Mouse (Mus musculus) heart, embryonic 14.5 days (tissue): ENCODE measurements around the gene Vdac1. TPM values are rescaled to one million over a fixed set of nuclear protein-coding genes. Genes with fewer than 3 reads are reported as not detected.

Experiments
- ATAC-seq: fragments of 200-750 bp; cut with Nextera tagmentation; 2 replicates; pipeline ENCODE4 v1.8.0; 2017; ENCODE audit warnings: low read depth, moderate TSS enrichment; ENCODE audit not compliant: insufficient number of reproducible peaks, insufficient read depth, low FRiP score
- H3K27ac ChIP-seq, 2 experiments: fragments of 200-500 bp in 1 of 2; fragments of 300-500 bp in 1 of 2; sonication (generic) in 1 of 2; replicated peaks in 1 of 2; 2 replicates each; pipeline ENCODE4 v1.5.1; 2012 to 2014; ENCODE audit warnings: low read depth in 2 of 2, low read length in 2 of 2, control low read depth in 1 of 2, mild to moderate bottlenecking in 1 of 2, mixed read lengths in 1 of 2; ENCODE audit not compliant: control insufficient read depth in 1 of 2, insufficient read depth in 1 of 2
- H3K27me3 ChIP-seq: fragments of 300-500 bp; sonication (generic); 2 replicates; pipeline ENCODE4 v1.6.1; 2014; ENCODE audit warnings: mild to moderate bottlenecking, low read length, control low read depth; ENCODE audit not compliant: control insufficient read depth, insufficient read depth
- H3K36me3 ChIP-seq: fragments of 300-500 bp; sonication (generic); 2 replicates; pipeline ENCODE4 v1.6.1; 2014; ENCODE audit warnings: mild to moderate bottlenecking, control low read depth, low read length, mixed read lengths; ENCODE audit not compliant: control insufficient read depth, insufficient read depth
- H3K4me1 ChIP-seq, 2 experiments: fragments of 200-500 bp in 1 of 2; fragments of 300-500 bp in 1 of 2; sonication (generic) in 1 of 2; 2 replicates each; pipeline ENCODE4 v1.6.1; 2012 to 2014; ENCODE audit warnings: low read length in 2 of 2, control low read depth in 1 of 2, mixed read lengths in 1 of 2; ENCODE audit not compliant: control insufficient read depth in 2 of 2, insufficient read depth in 2 of 2
- H3K4me2 ChIP-seq: fragments of 300-500 bp; sonication (generic); 2 replicates; pipeline ENCODE4 v1.6.1; 2014; ENCODE audit warnings: mild to moderate bottlenecking, low read length
- H3K4me3 ChIP-seq, 2 experiments: fragments of 200-500 bp in 1 of 2; fragments of 300-500 bp in 1 of 2; sonication (generic) in 1 of 2; 2 replicates each; pipeline ENCODE4 v1.5.1; 2012 to 2014; ENCODE audit warnings: low read length in 2 of 2, mild to moderate bottlenecking in 2 of 2, control low read depth in 1 of 2, low read depth in 1 of 2, moderate library complexity in 1 of 2; ENCODE audit not compliant: control insufficient read depth in 1 of 2, insufficient read depth in 1 of 2
- H3K9ac ChIP-seq: fragments of 300-500 bp; sonication (generic); 2 replicates; pipeline ENCODE4 v1.6.1; 2014; ENCODE audit warnings: mild to moderate bottlenecking, low read length
- H3K9me3 ChIP-seq: fragments of 300-500 bp; sonication (generic); 2 replicates; pipeline ENCODE4 v1.6.1; 2016; ENCODE audit warnings: low read length, control low read depth; ENCODE audit not compliant: control insufficient read depth
- WGBS: fragments of 180-500 bp; shearing (Covaris S2); extraction: QIAGEN DNeasy Blood & Tissue Kit; methylation state at CpG from one replicate; pipeline ENCODE4 v1.1.7; 2014; 5-methylcytosine and 5-hydroxymethylcytosine counted together
- polyA plus RNA-seq: library from polyadenylated mRNA; unstranded; fragments of >200 nt; fragmentation: Nextera tagmentation; extraction: Ambion mirVana; gene quantifications from 2 replicates; pipeline ENCODE4 v1.2.1, GENCODE M21; 2014

Gene Vdac1
- polyA plus RNA-seq, 1 experiment from 2014 or later: 409 TPM

DNA sequence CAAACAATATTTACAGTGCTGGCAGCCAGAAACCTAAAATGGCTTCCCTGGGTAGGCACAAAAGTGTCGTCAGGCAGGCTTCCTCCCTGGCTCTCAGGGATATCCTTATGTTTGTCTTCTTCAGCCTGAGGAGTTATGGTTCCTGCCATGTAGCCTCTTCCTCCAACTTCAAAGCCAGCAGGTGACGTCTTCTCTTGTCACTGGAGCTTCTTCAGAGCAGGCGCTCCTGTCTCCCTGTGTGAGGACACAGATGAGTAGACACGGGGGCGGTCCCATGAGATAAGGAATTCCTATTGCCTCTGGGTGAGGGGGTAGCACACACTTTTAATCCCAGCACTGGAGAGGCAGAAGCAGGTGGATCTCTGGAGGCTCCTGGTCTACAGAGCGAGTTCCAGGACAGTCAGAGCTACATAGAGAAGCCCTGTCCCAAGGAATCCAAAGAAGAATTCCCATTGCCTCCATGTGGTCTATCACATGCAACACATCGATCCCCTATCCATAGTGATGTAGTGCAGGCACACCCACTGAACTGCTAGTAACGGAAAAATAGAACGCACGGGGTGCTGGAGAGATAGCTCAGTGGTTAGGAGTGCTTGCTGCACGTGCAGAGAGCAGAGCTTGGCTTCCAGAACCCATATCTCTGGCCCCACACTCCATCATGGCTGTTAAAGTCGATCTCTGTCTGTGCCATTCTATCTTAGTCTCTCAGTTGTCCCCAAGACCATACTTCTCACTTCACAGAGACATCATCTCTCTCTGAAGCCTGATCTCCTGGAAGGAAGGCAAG, 15.5 kb upstream of the Vdac1 start:
- Histone ChIP-seq H3K36me3 (no peaks in the 10 kb centered on the region), H3K4me2 (no peak overlapping the region), H3K27ac (no peak overlapping the region), H3K4me3 (no peak overlapping the region), H3K27me3 (no peaks in the 10 kb centered on the region), H3K9ac (no peak overlapping the region), H3K4me1 (peaks cover 9 to 12% of the 10 kb centered on the region in 2 experiments; a peak in 2 of 4 replicates), H3K9me3 (no peaks in the 10 kb centered on the region)
- WGBS: 58% methylated on average over 12 of the region's 12 CpGs
- ATAC-seq: no peak

DNA sequence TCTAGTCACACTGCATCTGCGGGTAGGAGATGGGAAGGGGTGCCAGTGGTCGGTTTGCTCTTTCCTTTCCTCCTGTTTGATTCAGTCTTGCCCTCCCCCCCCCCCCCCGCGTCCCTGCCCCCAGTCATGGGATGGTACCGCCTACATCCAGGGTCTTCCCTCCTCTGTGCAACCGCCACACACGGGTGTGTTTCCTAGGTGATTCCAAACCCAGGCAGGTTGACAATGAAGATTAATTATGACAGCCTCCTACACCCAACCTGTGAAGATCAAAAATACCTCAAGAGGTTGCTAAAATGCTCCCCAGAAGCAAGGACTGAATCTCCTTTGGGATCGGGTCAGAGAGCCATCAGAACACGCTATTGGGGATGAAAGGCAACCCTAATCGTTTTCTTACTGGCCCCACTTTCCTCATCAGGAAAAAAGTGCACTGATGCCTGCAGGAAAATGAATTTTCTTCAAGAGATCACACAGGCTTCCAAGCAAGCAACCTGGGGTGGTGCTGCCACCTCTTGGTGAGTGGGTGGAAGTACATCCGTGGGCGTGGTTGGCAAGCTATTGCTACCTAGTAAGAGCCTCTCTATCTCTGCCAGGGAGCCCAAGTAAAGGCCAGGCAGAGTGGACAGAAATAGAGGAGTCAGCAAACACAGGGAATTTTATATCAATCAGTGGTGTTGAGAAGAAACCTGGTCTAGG, 14.6 kb upstream of the Vdac1 start:
- 0 out of 2 replicates have a peak overlapping the region, but pooled peaks have one; percentile 21 for H3K9ac ChIP-seq
- peaks cover 5 to 18% of the 10 kb centered on the region in 2 experiments; a peak in 3 of 4 replicates for H3K4me1 ChIP-seq
- peak overlapping the region in 1 of 2 experiments; percentile 49; a peak in 1 of 4 replicates for H3K27ac ChIP-seq
- no peaks in the 10 kb centered on the region for H3K27me3 ChIP-seq
- peak overlapping the region; percentile 32 to 38 for H3K4me3 ChIP-seq
- no peaks in the 10 kb centered on the region for H3K9me3 ChIP-seq
- no peak for ATAC-seq
- H3K36me3 ChIP-seq: no peaks in the 10 kb centered on the region
- H3K4me2 ChIP-seq: peak overlapping the region; percentile 67
- 17% methylated on average over 11 of the region's 12 CpGs for WGBS

DNA sequence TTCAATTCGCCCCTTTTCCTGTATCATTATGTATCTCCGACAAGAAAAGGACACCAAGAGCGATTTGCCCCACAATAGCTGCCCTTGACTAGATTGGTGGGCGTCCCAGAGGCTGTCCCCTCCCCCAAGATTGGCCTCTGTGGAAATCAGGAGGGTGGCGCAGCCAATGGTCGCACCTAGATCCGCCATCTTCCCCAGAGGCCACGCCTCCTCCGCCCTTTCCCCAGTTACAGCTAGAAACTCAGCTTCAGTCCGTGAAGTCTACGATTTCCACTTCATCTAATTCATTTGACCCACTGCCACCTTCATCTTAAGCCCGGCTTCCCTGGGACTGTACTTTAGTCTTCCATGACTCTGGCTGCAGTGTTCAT, 14.0 kb upstream of the Vdac1 start:
- H3K4me1 ChIP-seq: peaks cover 4 to 21% of the 10 kb centered on the region in 2 experiments; a peak in 3 of 4 replicates
- peak overlapping the region; percentile 67 for H3K4me2 ChIP-seq
- no peaks in the 10 kb centered on the region for H3K36me3 ChIP-seq
- WGBS: 4% methylated on average over 12 of the region's 12 CpGs
- H3K27me3 ChIP-seq: no peaks in the 10 kb centered on the region
- peak overlapping the region; percentile 32 to 38 for H3K4me3 ChIP-seq
- peak overlapping the region; percentile 21; the same call in 1 of the 2 replicates for H3K9ac ChIP-seq
- H3K9me3 ChIP-seq: no peaks in the 10 kb centered on the region
- ATAC-seq: no peak
- H3K27ac ChIP-seq: peak overlapping the region; percentile 41 to 49; a peak in 2 of 4 replicates

DNA sequence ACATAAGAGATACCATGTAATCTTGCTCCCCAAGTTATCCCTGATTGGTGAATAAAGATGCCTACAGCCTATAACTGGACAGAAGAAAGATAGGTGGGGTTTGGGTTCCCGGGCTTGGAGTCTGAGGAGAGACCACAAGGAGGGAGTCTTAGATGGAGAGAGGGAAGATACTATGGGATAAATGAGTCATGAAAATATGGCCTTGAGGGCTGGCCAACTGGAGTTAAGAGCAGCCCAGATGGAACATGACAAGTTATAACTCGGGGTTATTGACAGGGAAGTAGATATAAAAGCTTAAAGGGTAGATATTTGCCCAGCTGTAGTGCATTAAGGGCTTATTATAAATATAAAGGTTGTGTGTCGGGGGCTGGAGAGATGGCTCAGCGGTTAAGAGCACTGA, 12.5 kb upstream of the Vdac1 start:
- peaks cover 4 to 21% of the 10 kb centered on the region in 2 experiments; a peak in 3 of 4 replicates for H3K4me1 ChIP-seq
- no peak overlapping the region for H3K27ac ChIP-seq
- no peaks in the 10 kb centered on the region for H3K27me3 ChIP-seq
- no peaks in the 10 kb centered on the region for H3K36me3 ChIP-seq
- no peak for ATAC-seq
- H3K9ac ChIP-seq: no peak overlapping the region
- no peaks in the 10 kb centered on the region for H3K9me3 ChIP-seq
- no peak overlapping the region for H3K4me2 ChIP-seq
- 72% methylated on average over 4 of the region's 4 CpGs for WGBS
- no peak overlapping the region for H3K4me3 ChIP-seq

DNA sequence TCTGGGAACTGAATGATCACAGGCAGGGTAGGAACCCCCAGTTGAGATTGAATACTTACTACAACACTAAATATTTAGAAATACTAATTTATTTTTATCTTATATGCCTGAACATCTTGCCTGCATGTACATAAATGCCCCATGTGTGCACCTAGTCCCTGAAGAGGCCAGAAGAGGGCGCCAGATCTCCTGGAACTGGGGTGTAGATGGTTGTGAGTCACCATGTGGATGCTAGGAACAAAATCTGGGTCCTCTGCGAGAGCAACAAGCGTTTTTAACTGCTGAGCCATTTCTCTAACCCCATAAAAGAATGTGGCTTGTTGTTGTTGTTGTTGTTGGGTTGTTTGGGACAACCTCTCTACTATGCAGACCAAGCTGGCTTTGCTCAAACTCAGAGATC, 11.9 kb upstream of the Vdac1 start:
- WGBS: 65% methylated on average over 3 of the region's 3 CpGs
- Histone ChIP-seq H3K4me2 (no peak overlapping the region), H3K9ac (no peak overlapping the region), H3K27me3 (no peaks in the 10 kb centered on the region), H3K4me1 (peaks cover 4 to 21% of the 10 kb centered on the region in 2 experiments; a peak in 3 of 4 replicates), H3K9me3 (no peaks in the 10 kb centered on the region), H3K36me3 (no peaks in the 10 kb centered on the region), H3K27ac (no peak overlapping the region), H3K4me3 (no peak overlapping the region)
- ATAC-seq: no peak

DNA sequence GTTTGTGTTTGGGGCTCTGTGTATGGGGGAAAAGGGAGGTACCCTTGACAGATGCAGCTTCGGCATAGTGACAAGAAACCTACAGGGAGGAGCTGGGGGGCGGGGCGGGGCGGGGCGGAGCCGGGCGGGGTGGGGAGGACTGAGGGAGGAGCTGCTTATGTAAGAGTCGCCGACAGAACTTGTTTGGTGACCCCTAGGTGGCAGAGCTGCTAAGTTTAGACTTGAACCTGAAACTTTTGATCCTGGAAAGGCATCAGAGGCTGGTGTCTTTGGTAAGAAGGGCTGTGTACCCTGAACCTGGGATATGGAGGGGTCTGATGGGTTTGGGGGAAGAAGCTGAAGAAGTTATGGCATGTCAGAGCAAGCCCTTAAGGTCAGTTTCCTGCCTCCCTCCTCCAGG, 9.7 kb upstream of the Vdac1 start:
- H3K4me2 ChIP-seq: no peak overlapping the region
- H3K9ac ChIP-seq: peak overlapping the region; percentile 50; the same call in 1 of the 2 replicates
- no peaks in the 10 kb centered on the region for H3K9me3 ChIP-seq
- ATAC-seq: no peak; the same call in 1 of the 2 replicates
- WGBS: 1% methylated on average over 9 of the region's 9 CpGs
- peaks cover 4 to 18% of the 10 kb centered on the region in 2 experiments; a peak in 3 of 4 replicates for H3K4me1 ChIP-seq
- no peak overlapping the region for H3K4me3 ChIP-seq
- H3K27ac ChIP-seq: no peak overlapping the region
- no peaks in the 10 kb centered on the region for H3K27me3 ChIP-seq
- no peaks in the 10 kb centered on the region for H3K36me3 ChIP-seq

DNA sequence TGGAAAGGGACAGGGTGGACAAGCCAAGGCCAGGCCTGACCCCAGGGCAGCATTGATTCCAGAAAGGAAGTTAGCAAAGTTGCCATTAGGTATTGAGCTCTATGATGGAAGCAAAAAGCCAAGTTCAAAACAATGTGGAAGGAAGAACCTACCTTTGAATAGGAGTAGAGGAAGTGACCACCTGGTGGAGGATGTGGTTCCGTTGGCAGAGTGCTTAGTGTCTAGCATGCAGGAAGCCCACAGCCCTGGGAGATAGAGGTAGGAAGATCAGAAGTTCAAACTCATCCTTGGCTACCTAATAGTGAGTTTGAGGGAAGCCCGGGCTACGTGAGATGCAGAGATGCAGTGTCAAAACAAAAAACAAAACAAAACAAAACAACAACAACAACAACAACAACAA, 8.4 kb upstream of the Vdac1 start:
- WGBS: 87% methylated on average over 3 of the region's 3 CpGs
- H3K4me1 ChIP-seq: peaks cover 0 to 10% of the 10 kb centered on the region in 2 experiments; a peak in 2 of 4 replicates
- H3K27me3 ChIP-seq: no peaks in the 10 kb centered on the region
- no peak overlapping the region for H3K9ac ChIP-seq
- no peak for ATAC-seq
- H3K27ac ChIP-seq: no peak overlapping the region
- no peaks in the 10 kb centered on the region for H3K9me3 ChIP-seq
- H3K4me2 ChIP-seq: no peak overlapping the region
- H3K4me3 ChIP-seq: no peak overlapping the region
- no peaks in the 10 kb centered on the region for H3K36me3 ChIP-seq
